Mouse (Mus musculus): ENCODE measurements around the gene Cd68.
"Not testable (repeated sequence)": the region's sequence is repeated elsewhere in the genome, so short reads cannot be mapped to it uniquely, and the experiment has no call there.

Gene Cd68

DNA sequence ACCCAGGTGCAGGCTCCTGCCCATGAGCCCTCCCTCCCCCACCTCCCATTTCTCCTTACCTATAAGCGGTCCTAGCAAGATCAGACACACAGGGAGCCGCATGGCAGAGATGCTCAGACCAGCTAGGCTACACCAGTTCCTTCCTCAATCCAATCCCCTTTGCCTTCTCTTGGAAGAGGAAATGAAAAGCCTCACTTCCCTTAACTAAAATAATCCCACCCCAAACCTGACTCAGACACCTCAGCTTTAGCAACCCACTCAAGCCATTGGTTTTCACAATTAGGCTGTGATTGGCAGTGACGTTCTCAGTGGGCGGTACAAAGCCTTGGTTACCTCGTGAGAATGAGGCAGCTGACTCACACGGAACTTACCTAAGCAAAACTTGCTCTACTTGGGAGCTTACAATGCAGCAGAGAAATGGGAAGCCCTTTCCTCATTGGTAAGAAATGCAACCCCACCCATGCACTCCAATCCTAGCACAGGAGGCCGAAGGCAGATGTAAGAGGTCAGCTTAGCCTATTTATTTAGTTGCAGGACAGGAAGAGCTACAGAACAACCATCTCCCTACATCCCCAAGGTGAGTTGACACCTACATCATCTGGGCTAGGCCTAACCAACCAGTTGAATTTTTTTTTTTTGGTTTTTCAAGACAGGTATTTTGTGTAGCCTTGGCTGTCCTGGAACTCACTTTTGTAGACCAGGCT, at the start of gene Cd68:
Gene Cd68, minus strand, starts transcription at position 193 of the 704 bp plus-strand sequence.
- no peak for DNase-seq

DNA sequence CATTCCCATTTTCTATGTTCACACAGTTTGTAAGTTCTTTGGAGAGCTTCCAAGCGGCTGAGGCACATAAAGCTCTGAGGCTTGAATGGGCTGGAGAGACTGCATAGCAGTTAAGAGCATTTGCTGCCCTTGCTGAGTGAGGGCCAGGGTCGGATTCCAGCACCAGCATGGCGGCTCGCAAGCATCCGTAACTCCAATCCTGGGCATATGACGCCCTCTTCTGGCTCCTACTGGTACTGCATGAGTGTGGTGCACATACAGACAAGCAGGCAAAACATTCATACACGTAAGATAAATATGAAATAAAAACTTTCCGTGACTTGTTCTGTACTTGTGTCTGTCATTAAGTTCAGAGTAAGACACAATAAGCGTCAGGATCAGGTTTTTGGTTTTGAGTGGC, 49.5 kb upstream of the Cd68 start:
- DNase-seq = peak; percentile 60

DNA sequence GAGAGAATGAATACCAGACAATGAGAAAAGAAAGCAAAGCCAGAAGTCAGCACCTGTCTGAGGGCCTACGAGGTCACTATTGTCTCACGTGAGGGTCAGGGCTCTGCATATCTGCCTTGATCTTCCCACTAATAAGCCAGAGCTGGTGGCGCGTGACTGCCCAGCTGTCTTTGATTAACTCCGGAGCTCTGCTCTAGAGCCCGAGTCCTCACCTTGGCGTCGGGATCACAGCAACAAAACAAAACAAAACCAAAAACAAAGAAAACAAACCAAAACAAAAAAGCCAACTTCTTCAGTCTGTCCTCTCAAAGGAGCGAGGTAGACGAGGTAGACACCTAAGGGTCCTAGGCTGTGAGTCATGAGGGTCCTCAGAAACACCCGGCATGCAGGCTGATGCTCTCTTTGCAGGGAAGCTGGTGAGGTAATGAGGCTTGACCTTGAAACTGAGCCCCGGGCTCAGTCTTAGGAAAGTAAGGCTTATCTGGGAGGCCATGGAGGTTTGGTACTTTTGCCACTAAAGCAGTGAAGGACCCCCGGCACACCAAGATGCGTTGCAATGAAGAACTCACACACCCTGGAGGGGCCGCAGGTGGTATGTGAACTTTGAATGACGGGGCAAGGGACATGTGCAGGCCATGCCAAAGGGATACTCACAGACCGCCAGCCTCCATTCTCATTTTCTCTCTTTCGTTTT, 48.8 kb upstream of the Cd68 start:
- peak; percentile 71 for DNase-seq

DNA sequence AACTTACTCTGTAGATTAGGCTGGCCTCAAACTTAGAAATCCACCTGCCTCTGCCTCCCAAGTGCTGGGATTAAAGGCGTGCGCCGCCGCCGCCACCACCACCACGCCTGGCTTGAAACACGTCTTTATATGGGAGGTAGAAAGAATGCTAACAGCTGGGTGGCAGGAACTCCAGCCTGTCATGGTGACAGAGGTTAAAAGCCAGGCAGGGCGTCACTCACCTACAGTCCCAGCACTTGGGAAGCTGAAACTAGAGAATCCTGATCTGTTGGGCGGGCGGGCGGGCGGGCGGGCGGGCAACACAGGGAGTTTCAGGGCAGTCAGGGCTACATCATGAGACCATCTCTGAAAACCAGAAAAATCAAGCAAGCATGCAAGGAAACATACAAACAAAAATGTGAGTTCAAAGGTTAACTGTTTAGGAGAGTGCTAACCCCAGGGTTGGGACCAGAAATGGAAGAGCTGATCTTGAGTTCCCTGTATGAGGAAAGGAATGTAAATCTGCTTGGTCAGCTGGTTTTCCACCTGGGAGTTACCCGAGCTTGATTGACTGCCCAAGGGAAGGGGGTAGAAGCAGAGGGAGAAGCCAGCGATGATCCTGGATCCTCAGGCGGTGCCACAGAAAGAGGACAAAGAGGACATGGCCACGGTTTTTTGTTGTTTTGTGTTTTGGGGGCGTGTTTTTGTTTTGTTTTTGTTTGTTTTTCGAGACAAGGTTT, 47.2 kb upstream of the Cd68 start:
- peak; percentile 47 for DNase-seq

DNA sequence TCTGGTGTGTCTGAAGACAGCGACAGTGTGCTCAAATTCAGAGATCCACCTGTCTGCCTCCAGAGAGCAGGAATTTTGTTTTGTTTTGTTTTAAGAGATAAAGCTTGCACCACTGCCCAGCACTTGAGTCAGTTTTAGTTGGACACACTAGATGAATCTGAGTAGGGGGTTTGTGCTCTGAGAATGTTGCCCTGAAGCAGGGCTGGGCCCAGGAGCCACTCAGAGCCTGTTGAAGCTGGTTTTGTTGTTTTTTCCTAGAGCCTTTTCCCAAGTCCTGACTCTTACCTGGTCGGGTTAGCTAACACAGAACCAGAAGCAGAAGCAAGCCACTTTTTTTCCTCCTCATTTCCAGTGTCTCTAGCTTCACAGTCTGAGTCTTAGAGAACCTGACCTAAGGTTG, 45.1 kb upstream of the Cd68 start:
- no peak for DNase-seq

DNA sequence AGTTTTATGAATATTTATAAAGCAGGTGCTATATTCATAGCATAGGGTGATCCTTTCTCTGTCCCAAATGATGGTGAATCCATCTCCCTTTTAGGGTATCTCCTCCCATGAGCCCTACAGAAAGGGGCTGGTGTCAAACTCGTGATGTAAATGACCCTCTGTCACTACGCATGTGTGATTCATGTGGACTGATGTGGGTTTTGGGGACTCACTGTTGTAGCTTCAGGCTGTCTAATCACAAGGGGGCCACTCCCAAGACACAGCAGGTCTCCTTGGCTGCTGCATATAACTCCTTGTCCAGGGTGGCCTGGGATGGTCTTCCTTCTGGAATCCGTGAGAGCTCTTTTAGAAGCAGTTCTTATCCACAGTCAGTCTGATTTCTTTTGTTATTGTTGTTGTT, 44.5 kb upstream of the Cd68 start:
- no peak for DNase-seq

DNA sequence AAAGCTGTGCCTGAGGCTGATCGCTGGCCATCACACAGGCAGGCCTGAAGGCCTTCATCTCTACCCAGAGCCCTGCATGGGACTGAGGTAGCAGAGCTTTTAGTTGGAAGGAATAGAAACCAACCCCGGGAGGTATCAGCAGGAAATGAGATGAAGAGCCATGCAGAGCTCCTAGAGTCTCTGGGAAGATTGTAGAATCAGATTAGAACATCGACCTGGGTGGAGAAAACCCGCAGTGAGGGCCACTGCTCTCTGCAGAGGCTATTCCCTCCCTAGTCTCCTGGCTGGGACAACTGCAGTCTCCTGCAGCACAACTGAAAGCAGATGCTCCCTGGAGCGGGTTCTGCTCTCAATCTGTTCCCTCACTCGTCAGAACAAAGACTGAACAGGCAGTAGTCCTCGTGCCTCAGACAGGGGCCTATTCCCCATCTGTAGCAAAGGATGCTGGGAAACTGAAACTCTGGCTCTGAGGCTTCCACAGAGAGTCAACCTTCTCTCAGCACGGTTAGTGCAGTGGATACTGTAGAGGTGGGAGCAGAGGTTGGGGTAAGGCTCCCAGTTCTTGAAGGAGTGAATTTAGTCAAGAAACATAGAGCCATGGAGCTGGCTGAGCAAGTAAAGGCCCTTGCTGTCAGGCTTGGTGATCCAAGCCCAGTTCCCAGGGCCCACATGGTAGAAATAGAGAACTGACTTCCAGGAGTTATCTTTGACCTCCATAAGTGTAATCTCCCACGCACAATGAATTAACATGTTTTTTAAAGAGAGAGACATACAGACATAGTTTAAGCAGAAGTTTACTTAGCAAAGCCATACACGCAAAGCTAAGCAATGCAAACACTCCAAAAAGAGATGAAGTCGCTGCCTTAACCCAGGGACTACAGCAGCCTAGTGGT, 43.8 kb upstream of the Cd68 start:
- DNase-seq = no peak

DNA sequence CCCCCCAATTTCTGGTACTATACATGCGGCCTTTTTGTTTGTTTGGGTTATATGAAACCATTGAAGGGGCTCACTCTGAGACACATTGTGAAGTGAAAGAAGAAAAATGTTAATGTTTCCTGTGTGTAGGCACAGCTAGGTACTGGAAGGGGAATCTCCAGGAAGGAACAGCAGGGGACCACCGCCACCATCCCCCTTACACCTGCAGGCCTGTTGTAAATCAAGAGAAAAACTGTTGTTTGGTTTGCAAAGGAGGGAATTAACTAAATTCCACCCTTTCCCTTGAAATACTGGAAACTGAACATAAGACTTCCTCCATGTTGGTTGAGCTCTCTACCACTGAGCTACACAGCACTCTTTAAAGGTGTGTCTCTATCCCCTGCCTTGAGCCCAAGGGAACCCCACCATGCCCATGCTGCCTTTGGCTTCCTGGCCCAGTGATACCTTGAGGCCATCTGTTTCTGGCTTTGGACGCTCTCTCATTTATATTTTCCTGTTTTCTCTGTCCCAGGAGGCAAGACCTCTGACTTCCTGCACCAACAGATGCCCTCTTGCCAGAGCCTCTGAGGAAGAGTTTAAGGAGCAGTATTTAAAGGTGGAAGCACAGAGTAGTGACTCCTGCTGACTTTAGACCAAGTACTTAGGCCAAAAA, 42.8 kb upstream of the Cd68 start:
- no peak for DNase-seq

DNA sequence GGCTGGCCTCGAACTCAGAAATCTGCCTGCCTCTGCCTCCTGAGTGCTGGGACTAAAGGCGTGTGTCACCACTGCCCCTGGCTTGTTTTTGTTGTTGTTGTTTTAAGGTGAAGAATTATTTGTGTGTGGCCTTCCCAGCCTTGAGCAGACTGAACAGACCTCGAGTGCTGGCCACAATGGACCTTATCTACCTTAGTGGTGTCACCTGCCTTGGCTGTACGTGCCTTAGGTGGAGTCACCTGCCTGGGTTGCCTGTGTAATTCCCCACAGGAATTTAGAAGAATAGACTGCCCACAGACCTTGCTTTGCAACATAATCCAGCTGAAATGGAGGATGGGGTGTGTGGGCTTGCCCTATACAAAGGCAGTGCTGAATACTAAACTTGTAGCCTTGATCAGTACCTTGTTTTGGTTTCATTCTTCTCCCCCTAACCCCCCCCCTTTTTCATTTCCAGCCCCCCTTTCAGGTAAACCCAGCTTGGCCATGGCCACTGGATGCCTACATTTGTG, 42.0 kb upstream of the Cd68 start:
- DNase-seq = no peak

DNA sequence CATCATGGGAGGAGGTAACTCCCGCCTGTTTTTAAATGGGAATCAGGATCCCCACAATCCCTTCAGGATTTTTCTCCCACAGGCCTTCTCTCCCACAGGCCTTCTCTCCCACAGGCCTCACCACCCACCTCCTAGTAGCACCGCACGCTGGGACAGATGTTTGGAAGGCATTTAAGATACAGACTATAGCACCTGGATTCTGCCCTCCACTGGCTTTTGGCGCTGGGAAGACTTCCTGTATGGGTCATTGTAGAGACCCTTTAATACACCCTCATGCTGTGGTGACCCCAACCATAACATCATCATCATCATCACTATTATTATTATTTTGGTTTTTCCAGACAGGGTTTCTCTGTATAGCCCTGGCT, 41.5 kb upstream of the Cd68 start:
- DNase-seq = no peak

DNA sequence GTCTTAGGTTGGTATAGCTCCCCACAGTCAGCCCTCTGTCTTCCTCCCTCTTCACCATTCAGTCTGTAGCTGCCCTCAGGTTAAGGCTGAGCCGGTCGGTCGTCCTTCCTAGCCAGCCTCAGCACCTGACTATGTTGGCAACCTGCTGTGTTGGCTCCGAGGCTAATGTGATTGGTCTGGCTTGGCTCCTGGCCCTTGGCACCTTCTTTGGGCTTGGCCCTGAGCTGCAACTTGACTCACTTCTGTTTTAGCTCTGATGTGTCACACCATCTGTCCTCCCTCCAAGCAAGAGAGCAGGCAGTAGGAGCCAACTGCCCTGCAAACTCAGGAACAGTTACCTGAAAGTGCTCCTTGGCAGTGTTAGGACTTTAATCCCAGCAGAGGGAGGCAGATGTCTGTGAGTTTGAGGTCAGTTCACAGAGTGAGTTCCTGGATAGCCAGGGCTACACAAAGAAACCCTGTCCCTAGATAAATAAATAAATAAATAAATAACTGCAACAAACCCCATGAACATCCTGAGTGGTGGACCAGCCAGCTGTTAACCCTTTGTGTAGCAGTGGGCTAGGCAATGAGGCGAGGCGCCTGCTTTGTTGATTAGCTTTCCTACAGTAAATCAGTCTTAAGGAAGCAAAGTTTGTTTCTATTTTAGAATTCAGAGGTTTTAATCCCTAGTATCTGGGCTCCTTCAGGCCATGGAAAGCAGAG, 41.0 kb upstream of the Cd68 start:
- DNase-seq = peak; percentile 75

DNA sequence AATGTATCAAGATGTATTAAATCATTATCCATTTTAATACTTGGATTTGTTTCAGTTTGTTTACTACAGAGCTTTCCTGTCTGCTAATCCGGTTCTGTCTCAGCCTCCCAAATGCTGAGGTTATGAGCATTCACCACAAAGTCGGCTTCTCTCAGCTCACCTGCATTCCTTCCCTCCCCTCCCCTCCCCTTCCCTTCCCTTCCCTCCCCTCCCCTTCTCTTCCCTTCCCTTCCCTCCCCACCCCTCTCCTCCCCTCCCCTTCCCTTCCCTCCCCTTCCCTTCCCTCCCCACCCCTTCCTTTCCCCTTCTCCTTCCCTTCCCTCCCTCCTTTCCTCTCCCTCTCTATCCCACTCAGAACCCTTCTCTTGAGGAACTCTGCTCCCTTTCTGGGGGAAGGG, 38.7 kb upstream of the Cd68 start:
- no peak for DNase-seq

DNA sequence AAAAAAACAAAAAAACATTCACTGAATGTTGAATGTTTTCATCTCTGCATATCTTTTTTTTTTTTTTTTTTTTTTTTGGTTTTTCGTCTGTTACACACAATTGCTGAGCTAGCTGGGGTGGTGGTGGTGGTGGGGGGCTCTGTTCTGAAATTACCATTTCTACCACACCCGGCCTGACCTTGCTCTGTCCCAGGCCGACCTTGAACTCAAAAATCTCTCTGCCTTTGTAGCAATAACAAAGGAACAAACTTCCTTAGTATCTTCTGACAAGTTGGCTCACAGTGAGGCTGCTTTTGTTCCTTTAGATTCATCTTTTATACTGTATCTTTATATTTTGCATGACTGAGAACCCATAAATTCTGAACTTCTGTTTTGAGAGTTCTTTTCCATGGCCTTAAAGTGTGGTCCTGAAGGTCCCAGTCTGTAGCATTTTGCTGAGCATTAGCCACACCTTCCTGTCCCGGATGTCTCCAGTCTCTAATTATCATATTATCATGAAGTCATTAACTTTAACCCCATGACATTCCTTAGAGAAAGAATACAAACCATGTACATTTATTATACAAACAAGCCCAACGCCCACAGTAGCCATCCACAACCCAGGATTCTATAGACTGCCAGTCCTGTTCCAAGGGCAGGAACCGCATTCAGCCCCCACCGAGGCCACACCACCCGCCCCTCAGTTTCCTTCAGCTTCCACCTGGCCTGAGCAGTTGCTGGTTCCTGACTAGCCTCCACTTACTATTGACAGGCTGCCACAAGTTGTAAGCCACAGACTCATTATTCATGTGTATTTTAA, 38.1 kb upstream of the Cd68 start:
- no peak for DNase-seq

DNA sequence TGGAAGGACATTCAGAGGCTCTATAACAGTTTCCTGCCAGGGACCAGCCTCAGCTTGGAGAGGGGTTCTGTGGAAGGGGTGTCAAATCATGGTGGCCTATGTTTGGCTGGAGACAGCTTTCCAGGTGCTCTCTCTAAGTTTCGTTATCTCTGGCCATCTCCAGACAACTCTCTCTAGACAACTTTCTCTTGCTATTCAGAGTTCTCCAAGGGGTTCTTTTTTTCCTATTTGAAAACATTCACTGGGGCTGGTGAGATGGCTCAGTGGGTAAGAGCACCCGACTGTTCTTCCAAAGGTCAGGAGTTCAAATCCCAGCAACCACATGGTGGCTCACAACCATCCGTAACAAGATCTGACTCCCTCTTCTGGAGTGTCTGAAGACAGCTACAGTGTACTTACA, 37.4 kb upstream of the Cd68 start:
- DNase-seq = not testable (repeated sequence)

DNA sequence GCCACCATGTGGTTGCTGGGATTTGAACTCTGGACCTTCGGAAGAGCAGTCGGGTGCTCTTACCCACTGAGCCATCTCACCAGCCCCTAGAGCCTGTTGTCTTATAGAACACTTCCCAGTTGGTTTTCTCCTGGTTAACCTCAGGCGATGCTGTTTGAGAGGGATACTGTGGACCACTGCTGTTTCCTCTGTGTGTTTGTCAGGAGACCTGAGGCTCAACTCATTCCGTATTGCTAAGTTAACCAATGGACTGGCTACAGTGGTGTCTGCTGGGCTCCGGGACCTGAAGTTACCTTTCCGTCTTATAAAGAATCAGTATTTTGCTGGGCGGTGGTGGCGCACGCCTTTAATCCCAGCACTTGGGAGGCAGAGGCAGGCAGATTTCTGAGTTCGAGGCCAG, 36.9 kb upstream of the Cd68 start:
- not testable (repeated sequence) for DNase-seq

DNA sequence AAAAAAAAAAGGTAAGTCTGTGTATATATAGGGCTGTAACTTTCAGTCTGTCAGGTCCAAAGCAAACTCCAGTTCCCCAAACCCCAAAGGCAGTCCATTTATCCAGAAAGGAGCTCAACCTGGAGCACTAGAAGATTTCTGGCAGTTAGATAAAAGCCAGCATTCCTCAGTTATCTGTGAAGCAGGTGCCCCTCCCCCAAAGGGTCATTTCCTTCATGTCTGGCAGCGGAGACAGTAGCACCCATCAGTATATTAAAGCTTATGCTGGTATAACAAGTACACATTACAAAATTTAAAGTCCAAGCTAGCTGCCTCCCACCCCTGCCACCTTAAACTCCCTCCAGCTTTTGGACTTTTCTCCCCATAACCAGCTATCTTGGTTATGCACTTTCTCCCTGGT, 33.6 kb upstream of the Cd68 start:
- no peak for DNase-seq

DNA sequence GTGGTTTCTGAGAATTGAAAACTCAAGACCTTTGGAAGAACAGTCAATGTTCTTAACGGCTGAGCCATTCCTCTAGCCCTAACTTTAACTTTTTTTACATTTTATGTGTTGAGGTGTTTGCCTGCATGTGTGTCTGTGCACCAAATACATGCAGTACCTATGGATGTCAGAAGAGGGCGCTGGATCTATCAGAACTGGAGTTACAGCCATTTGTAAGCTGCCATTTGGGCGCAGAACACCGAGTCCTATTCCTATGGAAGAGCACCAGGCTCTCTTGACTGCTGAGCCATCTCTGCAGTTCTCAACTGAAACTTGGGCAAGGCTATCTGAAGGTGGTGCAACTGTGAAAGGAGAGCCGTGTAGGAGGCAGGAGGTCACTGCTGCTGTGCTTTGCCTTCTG, 32.6 kb upstream of the Cd68 start:
- DNase-seq = no peak

DNA sequence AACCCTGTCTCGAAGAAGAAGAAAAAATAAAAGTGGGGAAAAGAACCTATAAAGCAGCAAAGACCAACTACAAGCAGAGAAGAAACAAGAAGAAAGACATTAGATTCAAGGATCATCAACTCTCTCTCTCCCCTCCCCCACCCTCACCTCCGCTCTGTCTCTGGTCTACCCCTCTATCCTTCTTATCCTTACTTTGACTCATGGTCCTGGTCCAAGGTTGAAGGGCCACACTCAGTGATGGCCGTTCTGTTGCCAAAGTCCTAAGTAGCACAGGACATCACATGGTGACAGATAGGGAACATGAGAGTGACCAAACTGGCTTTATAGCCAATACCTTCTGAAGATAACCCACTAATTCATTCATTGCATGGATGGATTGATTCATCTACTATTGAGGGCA, 31.4 kb upstream of the Cd68 start:
- DNase-seq = no peak

DNA sequence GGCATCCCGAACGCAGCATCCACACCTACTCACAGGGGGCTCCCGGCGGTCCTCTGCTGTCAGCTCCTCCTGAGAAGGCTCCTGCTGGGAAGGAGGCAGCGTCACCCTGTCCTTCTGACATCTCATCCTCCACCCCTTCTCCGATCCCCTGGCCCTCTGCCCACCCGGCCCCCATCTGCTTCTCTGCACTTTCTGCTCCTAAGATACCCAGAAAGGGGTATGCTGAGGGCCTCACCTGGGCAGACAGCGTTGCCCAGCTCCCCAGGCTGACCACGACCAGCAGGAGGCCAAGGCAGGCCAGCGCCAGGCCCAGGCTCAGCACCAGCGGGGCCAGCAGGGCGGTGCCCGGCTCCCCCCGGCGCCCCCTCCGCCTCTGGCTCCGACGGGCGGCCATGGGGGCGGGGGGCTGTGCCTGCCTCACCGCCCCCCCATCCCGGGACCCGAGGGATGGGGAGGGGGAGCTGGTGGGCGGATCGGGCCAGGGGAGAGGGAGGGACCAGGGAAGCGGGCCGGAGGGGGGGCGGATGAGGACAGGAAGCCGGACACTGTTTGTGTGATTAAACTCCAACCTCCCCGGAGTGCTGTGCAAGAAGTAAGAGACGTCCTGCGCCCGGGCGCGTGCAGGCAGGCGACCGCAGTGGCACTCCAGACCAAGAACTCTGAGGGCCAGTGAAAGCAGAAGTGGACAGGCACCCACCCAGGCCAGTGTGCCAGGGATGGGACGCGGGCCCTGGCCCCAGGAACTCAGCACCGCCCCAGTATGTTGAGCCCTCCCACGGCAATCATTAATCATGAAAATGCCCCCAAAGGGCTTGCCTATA, 29.6 kb upstream of the Cd68 start, which contains the start of the genes Tnfsf12 and Tnfsfm13:
Gene Tnfsf12, minus strand, starts transcription at position 489 of the 821 bp plus-strand sequence.
Gene Tnfsfm13, minus strand, starts transcription at position 738 of the 821 bp plus-strand sequence.
- DNase-seq = peak; percentile 89

DNA sequence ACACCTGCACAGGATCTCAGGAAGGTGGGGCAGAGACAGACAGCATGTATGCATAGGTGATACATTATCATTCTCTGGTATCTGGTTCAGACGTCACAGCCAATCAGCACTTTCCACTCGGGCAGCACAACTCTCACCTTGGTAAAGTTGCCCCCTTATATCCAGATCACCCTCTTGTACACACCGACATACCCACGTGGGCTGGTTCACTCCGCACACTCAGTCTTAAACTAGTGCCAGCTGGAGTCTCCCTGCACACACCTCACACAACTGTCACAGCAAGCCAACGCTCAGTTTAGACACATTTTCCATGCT, 29.1 kb upstream of the Cd68 start:
- DNase-seq = no peak

All from kidney, postnatal 14 days (tissue).